Mouse (Mus musculus) lung, postnatal 36 days (tissue): ENCODE measurements around the gene Mgme1.

Experiments
- DNase-seq: peaks from one replicate; pipeline ENCODE4 v3.0.0; 2022; ENCODE audit warnings: mixed read lengths

Gene Mgme1

GRCm38 (mm10) chr2:144265120-144265488 lies 5.4 kb upstream of the Mgme1 start:
- no peak for DNase-seq

GRCm38 (mm10) chr2:144265916-144266683 lies 4.4 kb upstream of the Mgme1 start:
- DNase-seq, result peak; percentile 45

DNA sequence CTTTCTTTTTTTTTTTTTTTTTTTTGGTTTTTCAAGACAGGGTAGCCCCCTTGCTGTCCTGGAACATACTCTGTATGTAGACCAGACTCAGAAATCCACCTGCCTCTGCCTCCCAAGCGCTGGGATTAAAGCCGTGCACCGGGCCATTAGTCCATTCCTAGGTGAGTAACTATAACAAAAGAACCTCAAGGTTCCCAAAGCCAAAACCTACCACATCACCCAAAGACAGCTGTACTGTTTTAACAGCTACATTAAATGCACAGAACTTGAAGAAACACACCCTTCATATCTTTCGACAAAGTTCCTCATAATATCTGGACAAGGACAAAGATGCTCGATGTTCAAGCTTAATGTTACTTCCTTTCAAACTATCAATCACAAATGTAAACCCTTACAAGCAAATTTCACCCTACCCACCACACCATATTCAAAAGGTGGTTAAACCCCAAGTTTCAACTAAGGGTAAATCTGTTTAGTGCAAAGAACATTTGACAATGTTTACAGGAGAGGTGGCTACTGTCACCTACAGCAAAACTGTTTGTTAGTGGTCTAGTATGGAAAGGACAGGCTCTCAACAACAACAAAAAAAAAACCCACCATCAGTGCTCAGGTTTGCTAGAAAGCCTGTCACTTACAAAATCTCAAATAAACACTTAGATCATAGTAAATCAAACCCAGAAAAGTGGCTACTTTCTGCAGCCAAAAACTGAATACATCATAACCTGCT lies 3.3 kb upstream of the Mgme1 start:
- DNase-seq, result no peak

DNA sequence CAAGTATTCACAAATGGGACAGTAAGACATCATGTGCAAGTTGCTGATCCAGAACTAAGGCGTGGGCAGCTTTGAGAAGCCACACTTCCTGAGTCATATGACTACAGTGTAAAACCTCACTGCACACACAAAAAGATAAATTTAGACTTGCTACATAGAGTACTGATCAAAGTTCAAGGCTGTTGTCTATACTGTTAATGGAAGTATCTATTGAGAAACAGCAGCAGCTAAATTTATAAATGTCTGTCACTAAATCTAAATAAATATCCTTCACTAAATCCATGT lies 2.8 kb upstream of the Mgme1 start:
- DNase-seq, result peak; percentile 67

GRCm38 (mm10) chr2:144268446-144269305 lies 1.8 kb upstream of the Mgme1 start:
- no peak for DNase-seq

GRCm38 (mm10) chr2:144269306-144269650 lies 1.2 kb upstream of the Mgme1 start:
- no peak for DNase-seq

GRCm38 (mm10) chr2:144269679-144270475 lies 586 bp upstream of the Mgme1 start:
- no peak for DNase-seq

DNA sequence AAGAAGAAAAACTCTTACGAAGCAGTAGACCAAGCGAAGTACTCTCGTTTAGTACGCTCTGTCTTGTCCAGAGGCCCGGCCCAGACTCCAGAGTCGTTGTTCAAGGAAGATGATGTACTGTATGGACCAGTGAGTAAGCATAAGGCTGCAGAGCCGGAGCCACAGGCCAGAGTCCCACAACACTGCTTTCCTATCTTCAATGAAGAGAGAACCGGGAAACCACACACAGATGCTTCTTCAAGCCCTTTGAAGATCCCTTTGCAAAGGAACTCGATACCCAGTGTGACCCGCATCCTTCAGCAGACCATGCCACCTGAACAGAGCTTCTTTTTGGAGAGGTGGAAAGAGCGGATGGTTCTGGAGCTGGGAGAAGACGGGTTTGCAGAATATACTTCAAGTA lies 1.6 kb downstream of the Mgme1 start:
- no peak for DNase-seq

DNA sequence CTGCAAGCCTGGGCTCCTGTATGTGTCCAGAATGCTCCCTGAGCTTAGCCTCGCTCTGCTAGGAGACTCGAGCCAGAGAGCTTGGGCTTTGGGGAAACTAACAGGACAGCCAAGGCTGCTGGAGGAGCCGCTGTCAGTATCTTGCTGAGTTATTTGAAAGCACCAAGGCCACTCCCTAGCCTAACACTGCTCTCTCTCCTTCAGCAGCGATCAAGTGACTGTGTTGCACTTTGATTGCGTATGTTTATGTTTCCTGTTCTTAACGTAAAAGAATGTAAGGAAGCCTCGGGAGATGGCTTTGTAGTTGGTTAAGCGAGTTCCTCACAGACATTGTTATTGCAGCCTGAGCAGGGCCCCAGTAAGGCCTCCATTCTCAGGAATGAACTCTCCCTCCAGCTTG lies 4.3 kb downstream of the Mgme1 start:
- DNase-seq, result peak; percentile 34

DNA sequence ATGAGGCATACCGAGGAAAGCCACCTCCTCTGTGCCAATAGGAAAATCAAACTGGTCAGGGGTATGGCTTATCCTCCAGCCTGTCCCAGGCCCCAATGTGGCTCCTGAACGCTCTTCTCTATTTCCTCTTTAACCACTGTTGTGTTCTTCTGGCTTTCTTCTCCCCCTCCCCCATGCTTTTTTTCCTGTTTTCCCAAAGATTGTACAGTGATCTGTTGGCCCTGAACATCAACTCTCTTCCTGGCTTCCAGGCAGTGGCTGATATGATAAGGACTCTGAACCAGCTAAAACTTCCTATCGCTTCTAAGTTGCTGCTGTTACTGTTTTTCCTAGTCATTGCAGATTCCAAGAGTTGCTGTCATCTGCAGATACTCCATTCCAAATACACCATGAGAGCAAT lies 6.4 kb downstream of the Mgme1 start:
- no peak for DNase-seq

GRCm38 (mm10) chr2:144279742-144280141 lies 9.3 kb downstream of the Mgme1 start:
- DNase-seq, result no peak

DNA sequence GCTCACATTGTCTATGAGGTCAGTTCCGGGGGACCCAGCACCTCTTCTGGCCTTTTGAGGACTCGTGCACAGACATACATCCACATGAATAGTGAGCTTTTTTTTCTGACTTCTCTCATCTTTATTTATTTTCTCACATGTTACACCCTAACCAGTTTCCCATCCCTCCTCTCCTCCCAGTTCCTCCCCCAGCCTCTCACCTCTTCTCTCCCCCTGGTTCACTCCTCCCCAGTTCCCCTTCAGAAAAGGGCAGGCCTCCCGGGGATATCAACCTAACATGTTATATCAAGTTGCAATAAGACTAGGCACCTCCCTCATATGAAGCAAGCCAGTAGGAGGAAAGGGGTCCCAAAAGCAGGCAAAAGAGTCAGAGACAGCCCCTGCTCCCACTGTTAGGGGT lies 10.1 kb downstream of the Mgme1 start:
- no peak for DNase-seq

- no peak for DNase-seq
These were observed 11.0 kb downstream of the Mgme1 start for GRCm38 (mm10) chr2:144281417-144281816.

- DNase-seq, result peak; percentile 71
These were observed 19.9 kb downstream of the Mgme1 start for GRCm38 (mm10) chr2:144290321-144290720.

DNA sequence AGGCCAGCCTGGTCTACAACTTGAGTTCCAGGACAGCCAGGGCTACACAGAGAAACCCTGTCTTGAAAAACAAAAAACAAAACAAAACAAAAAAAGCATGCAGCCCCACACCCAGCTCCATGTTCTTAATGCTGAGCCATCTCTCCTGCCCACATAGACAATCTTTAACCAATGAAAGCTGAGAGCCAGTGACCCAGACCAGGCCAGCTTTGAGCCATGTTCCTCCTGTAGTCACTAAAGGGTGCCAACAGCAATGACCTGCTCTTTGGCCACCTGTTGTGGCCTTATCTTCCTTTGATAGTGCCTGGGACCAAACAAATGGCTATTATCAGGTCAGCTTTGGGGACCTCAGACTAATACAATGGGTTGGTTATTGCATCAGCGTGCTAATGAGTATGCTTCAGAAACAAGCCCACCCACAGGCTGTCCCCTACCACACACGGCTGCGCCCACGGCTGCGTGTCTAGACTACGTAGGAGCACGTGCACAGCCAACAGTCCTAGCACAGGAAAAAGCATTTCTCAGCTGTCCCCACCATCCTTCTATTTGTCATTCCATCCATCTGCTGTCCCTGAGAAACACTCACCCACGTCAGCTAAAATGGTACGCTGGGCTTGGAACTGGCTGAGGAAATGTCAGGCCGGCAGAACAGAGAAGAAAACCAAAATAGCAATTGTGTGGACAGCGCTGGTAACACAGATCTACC lies 21.3 kb downstream of the Mgme1 start:
- no peak for DNase-seq

DNA sequence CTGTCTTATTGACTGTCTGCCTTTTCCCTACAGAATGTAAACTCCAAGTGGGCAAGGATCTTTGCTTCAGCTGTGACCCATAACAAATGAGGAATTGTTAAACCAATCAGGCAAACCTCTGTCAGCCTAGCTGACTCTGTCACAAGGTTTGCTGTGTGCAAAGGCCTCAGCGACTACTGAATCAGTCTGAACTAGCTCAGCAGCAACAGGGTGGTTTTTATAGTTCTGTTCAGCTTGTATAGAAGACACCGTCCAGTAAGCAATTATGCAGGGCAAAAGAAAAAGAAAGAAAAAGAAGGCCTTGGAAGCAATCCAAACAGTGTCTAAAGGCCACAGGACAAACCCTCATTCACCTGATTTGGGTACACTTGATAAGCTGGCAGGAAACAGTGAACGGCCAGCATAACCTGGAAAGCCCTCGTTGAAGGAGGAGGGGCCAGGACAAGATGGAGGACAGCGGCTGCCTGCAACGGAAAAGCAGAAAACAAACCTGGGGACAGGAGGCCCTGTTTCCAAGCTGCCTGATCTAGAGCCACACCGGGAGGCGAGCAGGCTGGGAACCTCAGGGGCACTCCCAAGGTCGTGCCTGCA lies 24.8 kb downstream of the Mgme1 start:
- peak; percentile 42 for DNase-seq

DNA sequence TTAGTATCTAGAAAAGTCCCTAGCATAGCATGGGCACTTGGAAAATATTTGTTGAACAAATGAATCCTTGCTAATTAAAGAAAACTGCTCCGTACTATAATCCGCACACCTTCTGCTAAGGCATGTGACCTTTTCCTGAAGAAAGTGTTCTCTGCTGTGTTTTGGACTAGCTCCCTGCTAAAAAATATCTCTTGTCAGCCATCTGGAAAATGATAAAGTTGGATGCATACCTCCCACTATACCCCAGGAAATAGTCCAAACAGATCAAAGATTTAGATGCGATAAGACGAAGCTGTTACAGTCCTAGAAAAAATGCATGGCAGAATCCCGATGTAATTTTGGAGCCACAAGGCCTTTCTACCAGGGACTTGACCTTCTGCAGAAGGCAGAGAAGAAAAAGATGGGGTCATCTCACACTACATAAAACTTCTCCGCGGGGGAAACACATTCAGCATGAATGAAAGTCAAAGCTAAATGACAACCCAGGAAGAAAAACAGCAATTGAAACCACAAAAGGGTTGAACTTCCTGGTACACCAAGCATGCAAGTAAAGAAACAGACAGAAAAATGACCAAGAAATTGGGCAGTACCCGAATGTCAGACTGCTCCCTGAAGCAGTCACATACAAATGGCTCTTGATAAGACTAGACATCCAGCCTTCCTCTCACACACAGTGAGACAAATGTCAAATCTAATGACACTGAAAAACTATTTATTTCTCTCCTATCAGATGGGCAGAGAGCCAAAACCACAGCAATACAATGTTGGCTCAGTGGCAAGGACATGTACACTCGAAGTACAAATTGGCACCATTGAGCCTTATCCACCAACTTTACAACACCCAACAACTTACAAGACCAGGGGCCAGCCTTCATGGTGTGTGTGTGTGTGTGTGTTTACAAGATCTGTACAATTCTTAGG lies 29.5 kb downstream of the Mgme1 start:
- peak; percentile 67 for DNase-seq

DNA sequence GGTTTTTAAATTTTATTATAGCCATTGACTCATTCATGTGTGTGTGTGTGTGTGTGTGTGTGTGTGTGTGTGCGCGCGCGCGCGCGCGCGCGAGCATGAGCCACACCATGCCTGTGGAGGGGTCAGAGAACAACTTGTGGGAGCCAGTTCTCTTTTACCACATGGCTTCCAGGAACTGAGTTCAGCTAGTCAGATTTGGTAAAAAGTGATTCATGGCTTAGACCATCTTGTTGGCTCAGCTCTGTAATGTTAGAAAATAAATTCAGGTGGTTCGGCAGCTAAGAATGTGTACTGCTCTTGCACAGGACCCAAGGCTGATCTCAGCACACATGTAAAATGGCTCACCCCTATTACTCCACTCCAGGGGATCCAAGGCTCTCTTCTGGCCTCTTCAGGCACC lies 30.6 kb downstream of the Mgme1 start:
- DNase-seq, result peak; percentile 8

GRCm38 (mm10) chr2:144305721-144306294 lies 35.3 kb downstream of the Mgme1 start:
- DNase-seq, result no peak

DNA sequence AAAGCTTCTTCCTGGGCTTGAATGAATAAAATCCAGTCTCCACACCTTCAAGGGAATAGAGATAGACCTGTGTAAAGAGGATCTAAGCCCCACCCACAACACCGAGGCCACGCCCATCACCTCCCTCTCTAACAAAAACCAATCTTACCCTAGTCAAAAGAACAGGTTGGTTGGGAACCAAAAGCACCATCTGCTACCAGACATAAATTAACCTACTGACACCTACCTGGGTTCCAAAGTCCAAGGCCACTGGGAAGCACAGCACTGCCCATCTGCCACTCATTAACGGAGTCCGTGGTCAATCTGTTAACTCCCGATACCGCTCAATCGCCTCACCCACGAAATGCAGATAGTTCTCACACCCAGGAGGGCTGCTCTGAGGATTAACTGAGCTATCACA lies 38.1 kb downstream of the Mgme1 start:
- no peak for DNase-seq
